In genomic region chr4:22972784-22973584, GRCm38 (mm10) we compare ENCODE assay signal across 13 mouse cellular contexts.
DNase-seq lines count a peak whose midpoint lies in the region; ATAC-seq and TF ChIP-seq lines count a peak whose summit lies in the region.
"Had no signal": no experiment of that assay in that cellular context is flagged by ENCODE, and none has a peak within 500 bp of the region (broad histone marks: within the 10 kb centered on the region; RNA-seq: fewer than 3 reads in every experiment).

No protein-coding gene starts in this region.

- TF ChIP-seq EP300 in CH12.LX (IDR thresholded peaks at IDR 0.05; ENCODE audit: low read length), result no peak

- H3K27ac ChIP-seq in intestine, postnatal 0 days (ENCODE audit: low read depth, low read length), result no peak overlapping the region
- no peak overlapping the region for H3K27ac ChIP-seq in intestine, embryonic 16.5 days (ENCODE audit: low read length)
- no peak overlapping the region for H3K27ac ChIP-seq in CH12.LX (ENCODE audit: insufficient read depth, low read depth)
- no peak overlapping the region for H3K27ac ChIP-seq in limb, embryonic 13.5 days

- peak; percentile 32 for TF ChIP-seq CTCF in intestine, postnatal 0 days (IDR thresholded peaks at IDR 0.05; ENCODE audit: low read depth)
- TF ChIP-seq CTCF in CH12.LX (conservative IDR thresholded peaks at IDR 0.05 in 1 of 2, IDR thresholded peaks at IDR 0.05 in 1 of 2; ENCODE audit: low read depth in 2 of 2, low read length in 2 of 2), result peak in 1 of 2 experiments; percentile 37; a peak in 2 of 4 replicates

- in situ Hi-C loops in CH12.LX (cut with MboI; ENCODE audit: low pct_ligation_motif_present, low pct_unique_long_range_greater_than_20kb, low sequenced_read_pairs), result no loop called here

- H3K4me3 ChIP-seq in intestine, postnatal 0 days (ENCODE audit: low read depth, low read length), result no peak overlapping the region
- H3K4me3 ChIP-seq in intestine, embryonic 16.5 days (ENCODE audit: low read length), result no peak overlapping the region
- H3K4me3 ChIP-seq in CH12.LX (replicated peaks in 1 of 3; ENCODE audit: low read depth in 2 of 3, low read length in 2 of 3, poor library complexity in 1 of 3), result no peak overlapping the region
- no peak overlapping the region for H3K4me3 ChIP-seq in limb, embryonic 13.5 days
- H3K4me3 ChIP-seq: erythroblast, embryonic 14.5 days; megakaryocyte, embryonic 14.5 days had no signal

- intact Hi-C loops in heart, postnatal 25 days (cut with DNase I), result no loop called here

- H3K36me3 ChIP-seq in intestine, postnatal 0 days (ENCODE audit: control insufficient read depth, insufficient read depth), result no peaks in the 10 kb centered on the region
- H3K36me3 ChIP-seq in intestine, embryonic 16.5 days (ENCODE audit: control insufficient read depth, insufficient read depth, low read length), result no peaks in the 10 kb centered on the region
- no peaks in the 10 kb centered on the region for H3K36me3 ChIP-seq in CH12.LX (replicated peaks in 1 of 2; ENCODE audit: control insufficient read depth in 1 of 2, insufficient read depth in 1 of 2, low read length in 1 of 2)
- no peaks in the 10 kb centered on the region for H3K36me3 ChIP-seq in limb, embryonic 13.5 days

- H3K27me3 ChIP-seq in intestine, postnatal 0 days (replicated peaks; ENCODE audit: control insufficient read depth, insufficient read depth, low read length), result no peaks in the 10 kb centered on the region
- no peaks in the 10 kb centered on the region for H3K27me3 ChIP-seq in intestine, embryonic 16.5 days (replicated peaks; ENCODE audit: control insufficient read depth, insufficient read depth, low read length)
- H3K27me3 ChIP-seq in CH12.LX (replicated peaks), result no peaks in the 10 kb centered on the region
- H3K27me3 ChIP-seq in limb, embryonic 13.5 days, result no peaks in the 10 kb centered on the region
- H3K27me3 ChIP-seq: megakaryocyte, embryonic 14.5 days had no signal

- no peak for TF ChIP-seq POLR2A in CH12.LX (IDR thresholded peaks at IDR 0.05; ENCODE audit: low read depth, low read length)

- H3K79me2 ChIP-seq in CH12.LX (replicated peaks; ENCODE audit: control insufficient read depth, extremely low read depth, insufficient read depth, poor library complexity, severe bottlenecking), result no peaks in the 10 kb centered on the region

- no peak overlapping the region for H3K9ac ChIP-seq in intestine, postnatal 0 days (ENCODE audit: low read depth, low read length)
- no peak overlapping the region for H3K9ac ChIP-seq in intestine, embryonic 16.5 days (ENCODE audit: low read depth, low read length)
- no peak overlapping the region for H3K9ac ChIP-seq in CH12.LX (ENCODE audit: insufficient read depth, low read depth)
- H3K9ac ChIP-seq in limb, embryonic 13.5 days, result no peak overlapping the region
- H3K9ac ChIP-seq: lung, embryonic 14.5 days had no signal

- peak; percentile 30 for DNase-seq in A20 (ENCODE audit: low read depth, low spot score)
- peak; percentile 3 for DNase-seq in CH12.LX (ENCODE audit: extremely low read depth)
- DNase-seq in heart, postnatal 25 days (ENCODE audit: low spot score), result no peak
- DNase-seq in urinary bladder, postnatal 36 days (ENCODE audit: low spot score in 2 of 2), result no peak
- DNase-seq: adrenal gland, adult 8-10 months; gastrocnemius, postnatal 36 days; lung, embryonic 14.5 days; thymus, postnatal 4 days had no signal

- no peak overlapping the region for H3K4me2 ChIP-seq in intestine, postnatal 0 days (replicated peaks; ENCODE audit: low read depth)
- H3K4me2 ChIP-seq in intestine, embryonic 16.5 days (ENCODE audit: low read depth, low read length), result no peak overlapping the region
- H3K4me2 ChIP-seq in CH12.LX (ENCODE audit: insufficient read depth, low read depth, poor library complexity, severe bottlenecking), result no peak overlapping the region
- H3K4me2 ChIP-seq in limb, embryonic 13.5 days (replicated peaks), result 0 out of 2 replicates have a peak overlapping the region, but pooled peaks have one; percentile 3
- H3K4me2 ChIP-seq: lung, embryonic 14.5 days had no signal

- no peak for ATAC-seq in intestine, postnatal 0 days
- no peak for ATAC-seq in intestine, embryonic 16.5 days
- no peak for ATAC-seq in limb, embryonic 13.5 days (ENCODE audit: low FRiP score, low read depth)

- no peaks in the 10 kb centered on the region for H3K9me3 ChIP-seq in intestine, postnatal 0 days (ENCODE audit: control insufficient read depth)
- no peaks in the 10 kb centered on the region for H3K9me3 ChIP-seq in intestine, embryonic 16.5 days (ENCODE audit: control insufficient read depth, low read length)
- H3K9me3 ChIP-seq in CH12.LX (replicated peaks; ENCODE audit: low read length), result no peaks in the 10 kb centered on the region
- no peaks in the 10 kb centered on the region for H3K9me3 ChIP-seq in limb, embryonic 13.5 days
- H3K9me3 ChIP-seq: megakaryocyte, embryonic 14.5 days had no signal

- no peaks in the 10 kb centered on the region for H3K4me1 ChIP-seq in intestine, postnatal 0 days (replicated peaks; ENCODE audit: control insufficient read depth, insufficient read depth, low read length)
- H3K4me1 ChIP-seq in intestine, embryonic 16.5 days (ENCODE audit: control insufficient read depth, insufficient read depth, low read length), result no peaks in the 10 kb centered on the region
- no peaks in the 10 kb centered on the region for H3K4me1 ChIP-seq in CH12.LX (ENCODE audit: control insufficient read depth in 1 of 2, insufficient read depth in 2 of 2)
- H3K4me1 ChIP-seq in limb, embryonic 13.5 days, result 0 out of 2 replicates have a peak, but pooled peaks cover 6% of the 10 kb centered on the region
- H3K4me1 ChIP-seq: megakaryocyte, embryonic 14.5 days had no signal

- peak; percentile 43 for TF ChIP-seq RAD21 in CH12.LX (IDR thresholded peaks at IDR 0.05; ENCODE audit: low read depth, low read length)

- dilution Hi-C loops in CH12.LX (cut with MboI; ENCODE audit: extremely low pct_ligation_motif_present, extremely low pct_unique_long_range_greater_than_20kb, low sequenced_read_pairs), result no loop called here

- WGBS in intestine, postnatal 0 days, result 56% methylated on average over 11 of the region's 11 CpGs
- 58% methylated on average over 11 of the region's 11 CpGs for WGBS in intestine, embryonic 16.5 days
- 35% methylated on average over 11 of the region's 11 CpGs for WGBS in limb, embryonic 13.5 days

TF ChIP-seq in CH12.LX, 34 proteins besides CTCF, POLR2A, EP300 and RAD21:
- TF ChIP-seq TCF12 (IDR thresholded peaks at IDR 0.05; ENCODE audit: low read depth, low read length) (no peak), SMC3 (IDR thresholded peaks at IDR 0.05; ENCODE audit: low read depth, low read length) (peak; percentile 23), ETS1 (conservative IDR thresholded peaks at IDR 0.05; ENCODE audit: low read depth, low read length) (no peak), PAX5 (IDR thresholded peaks at IDR 0.05; ENCODE audit: low read length) (no peak)

Comparison
In these comparisons a context has a peak if more than half of its experiments do, and no peak if none do; other contexts are left out.
1. DNase-seq: peak in A20 (single experiment) and CH12.LX (single experiment); none in heart, postnatal 25 days (single experiment) and urinary bladder, postnatal 36 days (0 of 2).